Mouse (Mus musculus) G1E (cell line): ENCODE data around the gene Card9.

Experiments
- CTCF ChIP-seq: IDR thresholded peaks from 2 replicates; pipeline ENCODE4 v1.5.1; 2012; ENCODE audit warnings: low read depth, low read length, inconsistent platforms, mixed read lengths
- GATA1 ChIP-seq: IDR thresholded peaks from 2 replicates; pipeline ENCODE4 v1.6.1; 2012; ENCODE audit warnings: borderline replicate concordance, low read length, inconsistent platforms, mixed read lengths
- POLR2AphosphoS5 ChIP-seq: IDR thresholded peaks from 2 replicates; pipeline ENCODE4 v1.6.1; 2012; ENCODE audit warnings: low read depth, low read length, inconsistent platforms; ENCODE audit not compliant: insufficient replicate concordance
- TAL1 ChIP-seq: conservative IDR thresholded peaks from 2 replicates; pipeline ENCODE4 v1.6.1; 2012; ENCODE audit warnings: low read depth, low read length, inconsistent platforms, mixed read lengths

DNA sequence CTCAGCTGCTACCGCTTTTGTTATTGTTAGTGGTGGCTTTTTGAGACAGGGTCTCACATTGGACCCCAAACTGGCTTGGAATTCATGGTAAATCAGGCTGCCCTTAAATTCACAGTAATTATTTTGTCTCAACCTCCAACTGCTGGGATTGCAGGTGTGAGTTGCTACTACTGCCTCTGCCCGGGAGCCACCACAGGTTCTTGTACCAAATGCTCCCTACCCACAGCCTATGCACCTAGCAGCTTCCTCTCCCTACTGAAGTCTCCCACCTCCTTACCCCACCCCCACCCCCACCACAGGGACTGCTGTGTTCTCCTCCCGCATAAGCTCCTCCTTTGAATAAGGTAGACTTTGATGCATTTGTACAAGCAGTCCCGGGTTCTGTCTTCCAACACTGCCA lies 4.5 kb downstream of the Card9 start:
- TF ChIP-seq CTCF, result no peak
- no peak for TF ChIP-seq POLR2AphosphoS5
- no peak for TF ChIP-seq GATA1
- TF ChIP-seq TAL1, result no peak
